Mouse (Mus musculus) erythroblast, embryonic 14.5 days (primary cell): ENCODE measurements around the gene Car3.

Experiments
- GATA1 ChIP-seq: IDR thresholded peaks from 2 replicates; pipeline ENCODE4 v1.6.1; 2012; ENCODE audit warnings: low read length, inconsistent platforms, mixed read lengths
- TAL1 ChIP-seq: IDR thresholded peaks from 3 replicates; pipeline ENCODE4 v1.6.1; 2012; ENCODE audit warnings: low read length, inconsistent platforms, mixed read lengths

DNA sequence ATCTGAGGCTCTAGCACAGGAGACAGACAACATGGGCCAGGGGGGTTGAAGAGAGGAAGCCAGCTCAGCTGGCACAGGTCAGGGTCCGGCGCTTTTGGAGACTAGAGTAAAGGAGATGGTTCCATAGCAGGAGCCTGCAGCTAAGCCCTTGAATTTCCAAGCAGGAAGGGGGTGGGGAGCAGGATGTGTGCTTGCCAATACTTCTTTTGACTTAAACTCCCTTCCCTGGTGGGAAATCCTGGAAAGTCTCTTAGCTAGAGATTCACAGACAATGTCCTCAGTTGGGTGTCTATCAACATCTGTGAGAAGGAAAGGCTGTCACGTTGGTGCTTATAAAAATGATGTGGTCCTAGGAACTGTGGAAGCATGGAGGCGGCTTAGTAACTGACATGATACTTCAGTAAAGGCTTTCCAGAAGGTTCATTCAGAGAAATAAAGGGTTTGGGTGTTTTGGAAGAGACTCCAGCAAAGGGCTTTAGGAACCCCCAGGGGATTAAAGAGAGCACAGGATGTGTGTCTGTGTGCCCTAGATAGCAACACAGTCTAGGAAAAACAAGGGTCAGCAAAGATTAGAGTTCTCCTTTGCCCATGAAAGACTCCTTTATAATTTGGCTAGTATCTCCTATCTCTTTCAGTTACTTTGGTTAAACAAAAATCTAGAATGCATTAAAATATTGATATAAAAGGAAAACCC, 26.6 kb downstream of the Car3 start:
- TF ChIP-seq GATA1 (0 out of 2 replicates have a peak, but pooled peaks have one; percentile 21), TAL1 (0 out of 3 replicates have a peak, but pooled peaks have one; percentile 26)
